Mouse (Mus musculus) embryonic facial prominence, embryonic 14.5 days (tissue): ENCODE measurements around the gene P2rx2. TPM values are rescaled to one million over a fixed set of nuclear protein-coding genes. Genes with fewer than 3 reads are reported as not detected.

Source experiments
- ATAC-seq: fragments of 200-750 bp; cut with Nextera tagmentation; 2 replicates; pipeline ENCODE4 v1.8.0; 2017; ENCODE audit warnings: low read depth, moderate number of reproducible peaks, moderate TSS enrichment
- DNase-seq: peaks from one replicate; pipeline ENCODE4 v3.0.0-alpha.2; 2015; ENCODE audit warnings: low spot score
- H3K27ac ChIP-seq: fragments of 300-500 bp; sonication (generic); replicated peaks from 2 replicates; pipeline ENCODE4 v1.5.1; 2014; ENCODE audit warnings: low read depth, mild to moderate bottlenecking, low read length, moderate library complexity
- H3K27me3 ChIP-seq: fragments of 300-500 bp; sonication (generic); replicated peaks from 2 replicates; pipeline ENCODE4 v1.6.1; 2014; ENCODE audit warnings: low read length; ENCODE audit not compliant: control insufficient read depth, insufficient read depth
- H3K36me3 ChIP-seq: fragments of 300-500 bp; sonication (generic); 2 replicates; pipeline ENCODE4 v1.6.1; 2014; ENCODE audit warnings: low read length, mixed read lengths; ENCODE audit not compliant: control insufficient read depth, insufficient read depth
- H3K4me1 ChIP-seq: fragments of 300-500 bp; sonication (generic); 2 replicates; pipeline ENCODE4 v1.6.1; 2014; ENCODE audit warnings: antibody characterized with exemption, low read length; ENCODE audit not compliant: control insufficient read depth, insufficient read depth
- H3K4me2 ChIP-seq: fragments of 300-500 bp; sonication (generic); 2 replicates; pipeline ENCODE4 v1.6.1; 2014; ENCODE audit warnings: low read depth, mild to moderate bottlenecking, low read length, moderate library complexity, mixed read lengths
- H3K4me3 ChIP-seq: fragments of 300-500 bp; sonication (generic); 2 replicates; pipeline ENCODE4 v1.5.1; 2014; ENCODE audit warnings: low read depth, mild to moderate bottlenecking, low read length
- H3K9ac ChIP-seq: fragments of 300-500 bp; sonication (generic); 2 replicates; pipeline ENCODE4 v1.6.1; 2014; ENCODE audit warnings: low read depth, mild to moderate bottlenecking, low read length, moderate library complexity, mixed read lengths
- H3K9me3 ChIP-seq: fragments of 300-500 bp; sonication (generic); 2 replicates; pipeline ENCODE4 v1.6.1; 2016; ENCODE audit warnings: low read length; ENCODE audit not compliant: control insufficient read depth
- WGBS: fragments of 180-500 bp; shearing (Covaris S2); extraction: QIAGEN DNeasy Blood & Tissue Kit; methylation state at CpG from one replicate; pipeline ENCODE4 v1.1.7; 2014; 5-methylcytosine and 5-hydroxymethylcytosine counted together
- polyA plus RNA-seq: library from polyadenylated mRNA; unstranded; fragments of >200 nt; fragmentation: Nextera tagmentation; extraction: Ambion mirVana; gene quantifications from 2 replicates; pipeline ENCODE4 v1.2.1, GENCODE M21; 2014

Gene P2rx2
- polyA plus RNA-seq, 1 experiment from 2014 or later: 2.3 TPM

DNA sequence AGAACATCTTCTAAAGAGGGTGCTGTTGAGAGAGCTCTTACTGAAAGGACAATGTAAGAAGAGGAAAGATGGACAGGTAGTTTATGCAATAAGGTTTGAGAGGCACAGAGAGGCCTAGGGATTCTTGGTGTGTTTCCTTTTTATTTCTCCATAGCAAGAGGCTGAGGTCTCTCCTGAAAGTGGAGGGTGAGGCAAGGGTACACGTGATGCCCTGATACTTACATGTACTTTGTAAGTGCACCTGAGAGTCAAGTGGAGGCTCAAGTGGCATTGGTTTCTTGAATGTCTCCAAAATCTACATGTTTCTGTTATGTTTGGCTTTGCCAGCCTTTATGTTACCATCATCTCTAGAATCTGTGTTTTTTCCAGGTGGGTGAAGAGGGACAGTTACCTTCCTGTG lies 46.4 kb downstream of the P2rx2 start:
- Histone ChIP-seq H3K4me2 (no peak overlapping the region), H3K4me1 (no peaks in the 10 kb centered on the region), H3K27me3 (no peaks in the 10 kb centered on the region), H3K9me3 (no peaks in the 10 kb centered on the region), H3K4me3 (no peak overlapping the region), H3K27ac (no peak overlapping the region), H3K36me3 (peaks cover 84% of the 10 kb centered on the region), H3K9ac (no peak overlapping the region)
- ATAC-seq: no peak
- DNase-seq: no peak
- WGBS: 93% methylated on average over 1 of the region's 1 CpGs

DNA sequence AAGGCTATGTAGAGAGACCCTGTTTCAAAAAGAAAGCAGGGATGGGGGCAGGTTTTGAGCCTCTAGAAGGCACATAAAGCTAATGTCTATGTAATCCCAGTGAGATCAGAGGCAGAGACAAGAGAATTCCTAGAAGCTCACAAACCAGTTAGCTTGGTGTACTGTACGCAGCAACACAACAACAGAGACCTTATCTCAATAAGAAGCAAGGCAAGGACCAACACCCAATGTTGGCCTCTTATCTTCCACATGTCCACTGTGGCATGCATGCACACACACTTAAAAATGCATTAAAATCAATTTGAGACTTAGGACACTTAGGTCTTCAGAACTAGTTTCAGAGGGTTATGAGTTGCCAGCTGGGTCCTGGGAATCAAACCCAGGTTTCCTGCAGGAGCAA lies 51.4 kb downstream of the P2rx2 start:
- Histone ChIP-seq H3K4me1 (no peaks in the 10 kb centered on the region), H3K4me3 (no peak overlapping the region), H3K27me3 (no peaks in the 10 kb centered on the region), H3K27ac (no peak overlapping the region), H3K9ac (no peak overlapping the region), H3K9me3 (no peaks in the 10 kb centered on the region), H3K36me3 (peaks cover 67% of the 10 kb centered on the region), H3K4me2 (no peak overlapping the region)
- no peak for DNase-seq
- WGBS: 95% methylated on average over 1 of the region's 1 CpGs
- no peak for ATAC-seq

Other genes starting within 250 kb of the P2rx2 start
- gene Gm35315, start 248.8 kb downstream of the P2rx2 start, polyA plus RNA-seq: 0.71 and 1.0 TPM in 2 replicates
- 1.7 and 1.8 TPM in 2 replicates for gene Plcxd1, start 243.2 kb downstream of the P2rx2 start, polyA plus RNA-seq
- 25.8 and 28.2 TPM in 2 replicates for gene Gtpbp6, start 235.0 kb downstream of the P2rx2 start, polyA plus RNA-seq
- 4.0 and 4.8 TPM in 2 replicates for gene Zfp605, start 233.1 kb downstream of the P2rx2 start, polyA plus RNA-seq
- gene Chfr, start 207.4 kb downstream of the P2rx2 start, polyA plus RNA-seq: 35.6 and 38.7 TPM in 2 replicates
- gene Golga3, start 166.5 kb downstream of the P2rx2 start, polyA plus RNA-seq: 30.1 and 31.5 TPM in 2 replicates
- 26.5 and 29.1 TPM in 2 replicates for gene Ankle2, start 112.2 kb downstream of the P2rx2 start, polyA plus RNA-seq
- 57.5 and 68.9 TPM in 2 replicates for gene Pgam5, start 73.3 kb downstream of the P2rx2 start, polyA plus RNA-seq
- gene Pxmp2, start 57.0 kb downstream of the P2rx2 start, polyA plus RNA-seq: 5.2 and 6.7 TPM in 2 replicates
- 20.5 and 24.5 TPM in 2 replicates for gene Pole, start 56.9 kb downstream of the P2rx2 start, polyA plus RNA-seq
- not detected in 2 replicates for gene Lrcol1, start 1.5 kb upstream of the P2rx2 start, polyA plus RNA-seq
- gene Fbrsl1, start 105.3 kb upstream of the P2rx2 start, polyA plus RNA-seq: 14.6 and 14.7 TPM in 2 replicates
- gene Galnt9, start 201.1 kb upstream of the P2rx2 start, polyA plus RNA-seq: 1.6 and 2.5 TPM in 2 replicates